Mouse (Mus musculus) heart, embryonic 12.5 days (tissue): ENCODE data around the gene Oxct2a. TPM values are rescaled to one million over a fixed set of nuclear protein-coding genes. Genes with fewer than 3 reads are reported as not detected.

Experiments
- polyA plus RNA-seq: library from polyadenylated mRNA; unstranded; fragments of >200 nt; fragmentation: Nextera tagmentation; extraction: Ambion mirVana; gene quantifications from 2 replicates; pipeline ENCODE4 v1.2.1, GENCODE M21; 2016

Gene Oxct2a
- polyA plus RNA-seq, 1 experiment from 2014 or later, result not detected

Other genes starting within 250 kb of the Oxct2a start
- gene Bmp8b, start 218.5 kb downstream of the Oxct2a start, polyA plus RNA-seq, result 0.17 TPM in 1 of 2 replicates, not detected in the other
- not detected in 2 replicates for gene Oxct2b, start 207.4 kb downstream of the Oxct2a start, polyA plus RNA-seq
- gene Ppie, start 183.7 kb downstream of the Oxct2a start, polyA plus RNA-seq, result 54.0 and 59.3 TPM in 2 replicates
- 1.6 TPM in 2 replicates for gene Hpcal4, start 140.4 kb downstream of the Oxct2a start, polyA plus RNA-seq
- 0.92 TPM in 2 replicates for gene Nt5c1a, start 122.1 kb downstream of the Oxct2a start, polyA plus RNA-seq
- 6.8 and 7.3 TPM in 2 replicates for gene Heyl, start 90.1 kb downstream of the Oxct2a start, polyA plus RNA-seq
- gene Pabpc4, start 61.3 kb downstream of the Oxct2a start, polyA plus RNA-seq, result 62.7 and 63.0 TPM in 2 replicates
- gene Bmp8a, start 19.6 kb upstream of the Oxct2a start, polyA plus RNA-seq, result 0.14 and 0.31 TPM in 2 replicates